Mouse (Mus musculus) liver, postnatal 0 days (tissue): ENCODE results near the gene 6030408B16Rik.

ENCODE experiments used
- CTCF ChIP-seq: sonication (generic); IDR thresholded peaks from 2 replicates; pipeline ENCODE4 v1.5.1; 2016; ENCODE audit warnings: antibody characterized with exemption, low read depth
- EP300 ChIP-seq: IDR thresholded peaks from 2 replicates; pipeline ENCODE4 v1.6.1; 2016; ENCODE audit warnings: antibody characterized with exemption, low read depth, mild to moderate bottlenecking

DNA sequence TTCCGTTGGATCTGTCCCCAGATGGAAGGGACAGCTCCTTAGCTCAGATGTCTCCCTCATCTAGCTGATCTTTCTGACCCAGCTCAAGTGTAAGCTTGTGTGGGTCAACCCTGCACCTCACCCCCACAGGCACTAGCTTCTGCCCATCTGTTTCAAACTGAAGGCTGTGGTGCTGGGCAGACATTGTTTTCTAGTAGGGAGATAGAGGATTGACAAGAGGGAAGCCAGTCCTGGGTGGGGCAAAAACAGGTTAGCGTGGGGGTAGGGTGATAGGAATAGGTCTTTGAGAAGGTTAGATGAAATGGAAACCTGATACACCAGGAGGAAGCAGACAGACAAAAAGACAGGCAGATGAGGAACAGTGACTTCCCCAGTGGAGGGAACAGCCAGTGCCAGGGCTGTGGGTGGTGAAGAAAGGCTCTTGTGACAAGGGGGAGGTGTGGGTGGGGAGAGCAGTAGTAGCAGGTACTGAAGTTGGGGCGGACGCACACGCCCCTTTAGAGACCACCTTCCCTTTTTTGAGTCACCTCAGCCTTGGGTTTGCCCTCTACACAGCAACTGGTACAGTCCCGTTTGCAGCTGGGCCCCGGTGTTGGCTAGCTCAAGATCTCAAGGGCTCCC lies 37.1 kb upstream of the 6030408B16Rik start:
- no peak for TF ChIP-seq EP300
- no peak for TF ChIP-seq CTCF
